Mouse (Mus musculus): ENCODE results near the gene Gng12. TPM values are rescaled to one million over a fixed set of nuclear protein-coding genes. Genes with fewer than 3 reads are reported as not detected.
"Not testable (repeated sequence)": the region's sequence is repeated elsewhere in the genome, so short reads cannot be mapped to it uniquely, and the experiment has no call there.

Gene Gng12
- polyA plus RNA-seq, 1 experiment from 2014 or later: 130 TPM

- H3K4me1 ChIP-seq (ENCODE audit: control insufficient read depth, insufficient read depth, low read length): no peaks in the 10 kb centered on the region
- 77% methylated on average over 4 of the region's 4 CpGs for WGBS
- H3K4me2 ChIP-seq (replicated peaks; ENCODE audit: low read depth, low read length): no peak overlapping the region
- peaks cover 3% of the 10 kb centered on the region; the same call in 1 of the 2 replicates for H3K36me3 ChIP-seq (ENCODE audit: control insufficient read depth, insufficient read depth, low read length)
- H3K9me3 ChIP-seq (ENCODE audit: control insufficient read depth, low read depth, low read length): no peaks in the 10 kb centered on the region
- no peak overlapping the region for H3K4me3 ChIP-seq (ENCODE audit: low read depth, low read length)
- H3K27me3 ChIP-seq (ENCODE audit: control insufficient read depth, insufficient read depth, low read length): no peaks in the 10 kb centered on the region
- ATAC-seq (ENCODE audit: insufficient number of reproducible peaks, insufficient read depth, low FRiP score, low read depth): no peak
- no peak overlapping the region for H3K27ac ChIP-seq (ENCODE audit: low read length)
- no peak overlapping the region for H3K9ac ChIP-seq (replicated peaks; ENCODE audit: low read depth, low read length)
Observed at GRCm38 (mm10) chr6:67023729-67024128, 127.5 kb downstream of the Gng12 start.

GRCm38 (mm10) chr6:67026661-67027060 is 130.5 kb downstream of the Gng12 start:
- no peak for ATAC-seq (ENCODE audit: insufficient number of reproducible peaks, insufficient read depth, low FRiP score, low read depth)

GRCm38 (mm10) chr6:67027438-67028142 is 131.4 kb downstream of the Gng12 start:
- WGBS: 65% methylated on average over 9 of the region's 9 CpGs
- no peaks in the 10 kb centered on the region for H3K9me3 ChIP-seq (ENCODE audit: control insufficient read depth, low read depth, low read length)
- H3K27ac ChIP-seq (ENCODE audit: low read length): no peak overlapping the region
- no peaks in the 10 kb centered on the region for H3K4me1 ChIP-seq (ENCODE audit: control insufficient read depth, insufficient read depth, low read length)
- ATAC-seq (ENCODE audit: insufficient number of reproducible peaks, insufficient read depth, low FRiP score, low read depth): no peak
- no peak overlapping the region for H3K9ac ChIP-seq (replicated peaks; ENCODE audit: low read depth, low read length)
- H3K4me3 ChIP-seq (ENCODE audit: low read depth, low read length): no peak overlapping the region
- no peaks in the 10 kb centered on the region for H3K36me3 ChIP-seq (ENCODE audit: control insufficient read depth, insufficient read depth, low read length)
- H3K4me2 ChIP-seq (replicated peaks; ENCODE audit: low read depth, low read length): no peak overlapping the region
- H3K27me3 ChIP-seq (ENCODE audit: control insufficient read depth, insufficient read depth, low read length): no peaks in the 10 kb centered on the region

More at GRCm38 (mm10) chr6:67026661-67027060, 130.5 kb downstream of the Gng12 start:
- no peaks in the 10 kb centered on the region for H3K27me3 ChIP-seq (ENCODE audit: control insufficient read depth, insufficient read depth, low read length)
- no peaks in the 10 kb centered on the region for H3K4me1 ChIP-seq (ENCODE audit: control insufficient read depth, insufficient read depth, low read length)
- 85% methylated on average over 3 of the region's 3 CpGs for WGBS
- H3K27ac ChIP-seq (ENCODE audit: low read length): no peak overlapping the region
- no peak overlapping the region for H3K4me2 ChIP-seq (replicated peaks; ENCODE audit: low read depth, low read length)
- H3K4me3 ChIP-seq (ENCODE audit: low read depth, low read length): no peak overlapping the region
- no peaks in the 10 kb centered on the region for H3K9me3 ChIP-seq (ENCODE audit: control insufficient read depth, low read depth, low read length)
- no peak overlapping the region for H3K9ac ChIP-seq (replicated peaks; ENCODE audit: low read depth, low read length)
- peaks cover 3% of the 10 kb centered on the region; the same call in 1 of the 2 replicates for H3K36me3 ChIP-seq (ENCODE audit: control insufficient read depth, insufficient read depth, low read length)

GRCm38 (mm10) chr6:67029312-67029950 is 133.2 kb downstream of the Gng12 start:
- ATAC-seq (ENCODE audit: insufficient number of reproducible peaks, insufficient read depth, low FRiP score, low read depth): no peak
- Histone ChIP-seq H3K4me2 (replicated peaks; ENCODE audit: low read depth, low read length) (no peak overlapping the region), H3K4me1 (ENCODE audit: control insufficient read depth, insufficient read depth, low read length) (peaks cover under 1% of the 10 kb centered on the region; the same call in 1 of the 2 replicates), H3K9me3 (ENCODE audit: control insufficient read depth, low read depth, low read length) (no peaks in the 10 kb centered on the region), H3K9ac (replicated peaks; ENCODE audit: low read depth, low read length) (no peak overlapping the region), H3K27me3 (ENCODE audit: control insufficient read depth, insufficient read depth, low read length) (no peaks in the 10 kb centered on the region), H3K4me3 (ENCODE audit: low read depth, low read length) (no peak overlapping the region), H3K27ac (ENCODE audit: low read length) (no peak overlapping the region), H3K36me3 (ENCODE audit: control insufficient read depth, insufficient read depth, low read length) (no peaks in the 10 kb centered on the region)
- WGBS: 31% methylated on average over 5 of the region's 5 CpGs

- no peak for ATAC-seq (ENCODE audit: insufficient number of reproducible peaks, insufficient read depth, low FRiP score, low read depth)
- Histone ChIP-seq H3K9ac (replicated peaks; ENCODE audit: low read depth, low read length) (no peak overlapping the region), H3K4me3 (ENCODE audit: low read depth, low read length) (no peak overlapping the region), H3K36me3 (ENCODE audit: control insufficient read depth, insufficient read depth, low read length) (no peaks in the 10 kb centered on the region), H3K27ac (ENCODE audit: low read length) (no peak overlapping the region), H3K4me1 (ENCODE audit: control insufficient read depth, insufficient read depth, low read length) (peaks cover 3% of the 10 kb centered on the region; the same call in 1 of the 2 replicates), H3K4me2 (replicated peaks; ENCODE audit: low read depth, low read length) (no peak overlapping the region), H3K9me3 (ENCODE audit: control insufficient read depth, low read depth, low read length) (no peaks in the 10 kb centered on the region), H3K27me3 (ENCODE audit: control insufficient read depth, insufficient read depth, low read length) (no peaks in the 10 kb centered on the region)
- 34% methylated on average over 3 of the region's 3 CpGs for WGBS
Observed at GRCm38 (mm10) chr6:67029987-67030386, 133.8 kb downstream of the Gng12 start.

GRCm38 (mm10) chr6:67030416-67030815 is 134.2 kb downstream of the Gng12 start:
- no peaks in the 10 kb centered on the region for H3K36me3 ChIP-seq (ENCODE audit: control insufficient read depth, insufficient read depth, low read length)
- 38% methylated on average over 2 of the region's 2 CpGs for WGBS
- H3K9me3 ChIP-seq (ENCODE audit: control insufficient read depth, low read depth, low read length): no peaks in the 10 kb centered on the region
- H3K9ac ChIP-seq (replicated peaks; ENCODE audit: low read depth, low read length): no peak overlapping the region
- no peak overlapping the region for H3K4me2 ChIP-seq (replicated peaks; ENCODE audit: low read depth, low read length)
- H3K27me3 ChIP-seq (ENCODE audit: control insufficient read depth, insufficient read depth, low read length): no peaks in the 10 kb centered on the region
- H3K4me3 ChIP-seq (ENCODE audit: low read depth, low read length): no peak overlapping the region
- no peak for ATAC-seq (ENCODE audit: insufficient number of reproducible peaks, insufficient read depth, low FRiP score, low read depth)
- peaks cover 3% of the 10 kb centered on the region; the same call in 1 of the 2 replicates for H3K4me1 ChIP-seq (ENCODE audit: control insufficient read depth, insufficient read depth, low read length)
- H3K27ac ChIP-seq (ENCODE audit: low read length): no peak overlapping the region

GRCm38 (mm10) chr6:67030846-67031245 is 134.6 kb downstream of the Gng12 start:
- no peak overlapping the region for H3K4me2 ChIP-seq (replicated peaks; ENCODE audit: low read depth, low read length)
- H3K27ac ChIP-seq (ENCODE audit: low read length): no peak overlapping the region
- H3K4me3 ChIP-seq (ENCODE audit: low read depth, low read length): no peak overlapping the region
- H3K9ac ChIP-seq (replicated peaks; ENCODE audit: low read depth, low read length): no peak overlapping the region
- H3K4me1 ChIP-seq (ENCODE audit: control insufficient read depth, insufficient read depth, low read length): peaks cover 3% of the 10 kb centered on the region; the same call in 1 of the 2 replicates
- WGBS: 70% methylated on average over 5 of the region's 5 CpGs
- no peaks in the 10 kb centered on the region for H3K9me3 ChIP-seq (ENCODE audit: control insufficient read depth, low read depth, low read length)
- H3K27me3 ChIP-seq (ENCODE audit: control insufficient read depth, insufficient read depth, low read length): no peaks in the 10 kb centered on the region
- no peaks in the 10 kb centered on the region for H3K36me3 ChIP-seq (ENCODE audit: control insufficient read depth, insufficient read depth, low read length)
- no peak for ATAC-seq (ENCODE audit: insufficient number of reproducible peaks, insufficient read depth, low FRiP score, low read depth)

- H3K9ac ChIP-seq (replicated peaks; ENCODE audit: low read depth, low read length); H3K36me3 ChIP-seq (ENCODE audit: control insufficient read depth, insufficient read depth, low read length): not testable (repeated sequence)
Observed at GRCm38 (mm10) chr6:67032551-67032950, 136.4 kb downstream of the Gng12 start.

More at GRCm38 (mm10) chr6:67032551-67032950, 136.4 kb downstream of the Gng12 start:
- not testable (repeated sequence) for H3K4me1 ChIP-seq (ENCODE audit: control insufficient read depth, insufficient read depth, low read length); H3K4me2 ChIP-seq (replicated peaks; ENCODE audit: low read depth, low read length); H3K27ac ChIP-seq (ENCODE audit: low read length); H3K27me3 ChIP-seq (ENCODE audit: control insufficient read depth, insufficient read depth, low read length); H3K9me3 ChIP-seq (ENCODE audit: control insufficient read depth, low read depth, low read length); ATAC-seq (ENCODE audit: insufficient number of reproducible peaks, insufficient read depth, low FRiP score, low read depth); H3K4me3 ChIP-seq (ENCODE audit: low read depth, low read length)
